Mouse (Mus musculus) thymus, adult 2 months (tissue): ENCODE measurements around the gene 2010111I01Rik.

Source experiments
- CTCF ChIP-seq: fragments of 200-500 bp; IDR thresholded peaks from 2 replicates; pipeline ENCODE4 v1.5.1; 2012; ENCODE audit warnings: mild to moderate bottlenecking, control low read depth, low read length, moderate library complexity, borderline replicate concordance; ENCODE audit not compliant: control insufficient read depth, poor library complexity, insufficient read depth; ENCODE audit errors: extremely low read depth
- POLR2A ChIP-seq: fragments of 200-500 bp; IDR thresholded peaks from 2 replicates; pipeline ENCODE4 v1.6.1; 2012; ENCODE audit warnings: mild to moderate bottlenecking, low read length, control low read depth, moderate library complexity; ENCODE audit not compliant: control insufficient read depth, poor library complexity, insufficient read depth; ENCODE audit errors: extremely low read depth

GRCm38 (mm10) chr13:63322756-63323155 lies 358.1 kb downstream of the 2010111I01Rik start:
- TF ChIP-seq CTCF (no peak), POLR2A (no peak)
